Mouse (Mus musculus) myocyte (in vitro differentiated cells): Measurements from ENCODE around the gene Dnajb12.

Experiments
- CEBPB ChIP-seq: IDR thresholded peaks from 2 replicates; pipeline ENCODE4 v1.6.1; 2011; ENCODE audit warnings: mild to moderate bottlenecking, moderate library complexity; ENCODE audit not compliant: poor library complexity, insufficient read depth, severe bottlenecking
- MAX ChIP-seq: IDR thresholded peaks from one replicate; pipeline ENCODE4 v1.6.1; 2011; ENCODE audit warnings: low read depth, mild to moderate bottlenecking, control low read depth
- POLR2A ChIP-seq: IDR thresholded peaks from one replicate; pipeline ENCODE4 v1.6.1; 2011; ENCODE audit warnings: low read depth, mild to moderate bottlenecking, control low read depth, moderate library complexity; ENCODE audit not compliant: insufficient read length
- REST ChIP-seq: IDR thresholded peaks from one replicate; pipeline ENCODE4 v1.6.1; 2011; ENCODE audit warnings: mild to moderate bottlenecking, control low read depth, moderate library complexity; ENCODE audit not compliant: insufficient read depth, insufficient read length

DNA sequence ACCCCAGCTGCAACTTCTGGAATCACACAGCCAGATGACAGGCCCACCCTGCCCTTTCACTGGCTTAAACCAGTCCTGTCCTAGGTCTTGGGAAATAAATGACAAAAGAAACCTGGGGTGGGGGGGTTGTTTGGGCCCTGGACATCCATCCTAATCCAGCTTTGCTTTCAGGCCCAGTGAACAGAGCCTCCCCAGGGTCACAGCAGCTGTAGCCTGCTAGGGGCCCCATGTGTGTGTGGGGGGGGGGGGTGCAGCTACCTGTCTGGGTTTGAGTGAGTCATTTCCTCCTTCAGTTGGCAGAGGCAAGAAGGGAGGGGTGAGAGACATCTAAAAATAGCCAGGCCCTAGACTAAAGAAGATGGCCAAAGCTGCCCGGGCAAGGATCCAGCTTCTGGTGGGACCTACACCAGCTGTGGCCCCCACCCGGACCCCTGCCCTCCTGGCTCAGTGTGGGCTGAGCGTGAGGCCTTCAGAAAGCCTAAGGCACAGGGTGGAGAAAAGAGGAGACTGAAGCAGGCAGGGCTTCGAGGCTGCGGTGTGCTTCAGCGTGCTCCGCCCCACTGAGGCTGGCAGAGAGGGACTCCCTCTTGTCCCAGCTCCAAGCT is 28.4 kb downstream of the Dnajb12 start:
- TF ChIP-seq POLR2A (peak; percentile 59), REST (no peak), MAX (no peak), CEBPB (no peak)
